Mouse (Mus musculus): ENCODE data around the gene Gm20388.
A peak's percentile ranks its signal among the peaks of the same experiment; 100 is the strongest.

DNA sequence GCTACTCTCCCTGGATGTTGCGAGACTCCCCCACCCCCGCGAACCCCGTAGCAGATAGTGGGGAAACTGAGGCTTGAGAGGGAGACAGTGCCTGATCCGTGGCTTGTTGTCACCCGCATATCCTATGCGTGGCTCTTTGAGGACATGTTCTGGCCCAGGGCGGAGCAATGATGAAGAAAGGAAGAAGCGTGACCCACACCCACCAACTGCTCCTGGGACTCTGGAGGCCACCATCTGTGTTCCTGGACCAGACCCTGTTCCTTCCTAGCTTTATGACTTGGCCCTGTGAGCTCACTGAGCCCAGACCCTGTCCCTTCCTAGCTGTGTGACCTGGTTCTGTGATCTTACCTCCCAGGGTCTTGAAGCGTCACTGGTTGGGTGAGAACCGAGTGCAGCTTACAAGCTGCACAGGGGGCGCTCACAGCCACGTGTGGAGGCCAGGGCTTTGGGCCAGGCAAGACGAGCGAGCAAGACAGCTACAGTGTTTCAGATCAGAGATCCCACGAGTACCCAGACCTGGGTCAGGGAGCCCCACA is 366.3 kb downstream of the Gm20388 start:
- TF ChIP-seq CTCF (IDR thresholded peaks at IDR 0.05; ENCODE audit: low read depth) (peak; percentile 67), EP300 (optimal IDR thresholded peaks at IDR 0.05) (no peak)
